Mouse (Mus musculus) adrenal gland, adult 18-20 months (tissue): ENCODE measurements around the gene Gipc3. TPM values are rescaled to one million over a fixed set of nuclear protein-coding genes. Genes with fewer than 3 reads are reported as not detected.

Source experiments
- DNase-seq, 2 experiments: peaks; one replicate each; pipeline ENCODE4 v3.0.0; 2021 to 2022; ENCODE audit warnings: low spot score in 2 of 2
- microRNA-seq, 2 experiments: library from miRNA; unstranded; fragments of <30 nt; microRNA quantifications; one replicate each; pipeline ENCODE4 v1.2.0; 2021; ENCODE audit warnings: borderline number of aligned reads in 2 of 2
- total RNA-seq, 2 experiments: library from RNA; stranded (reverse); gene quantifications; 1 replicate in 1 of 2; 2 replicates in 1 of 2; pipeline ENCODE4 v1.2.3; 2021

Gipc3 gene
- total RNA-seq, 2 experiments from 2014 or later, result 4.5 to 6.7 TPM

- peak; percentile 84 to 92 for DNase-seq
Measured at GRCm38 (mm10) chr10:81285694-81286450, 57.2 kb downstream of the Gipc3 start.

Small RNAs within 50 kb of the gene (microRNA-seq; reads per million reads assigned to microRNA genes)
- 0 to 0.95 reads per million in 2 experiments for gene Mir6913

Other genes with a start within 250 kb of the Gipc3 start
- gene Creb3l3, start 244.4 kb downstream of the Gipc3 start, total RNA-seq, result 1 to 10 TPM in 1 of 2 experiments, under 1 TPM in 1; 0.93 to 1.3 TPM
- 100 to 1,000 TPM; 165 to 179 TPM for gene Map2k2, start 237.4 kb downstream of the Gipc3 start, total RNA-seq
- gene Zbtb7a, start 208.0 kb downstream of the Gipc3 start, total RNA-seq, result 10 to 100 TPM; 65.3 to 84.8 TPM
- 10 to 100 TPM; 27.3 to 29.7 TPM for gene Pias4, start 175.3 kb downstream of the Gipc3 start, total RNA-seq
- gene Eef2, start 166.6 kb downstream of the Gipc3 start, total RNA-seq, result 1,000 to 10,000 TPM; 1,443 to 1,598 TPM
- gene Dapk3, start 160.3 kb downstream of the Gipc3 start, total RNA-seq, result 10 to 100 TPM; 63.4 to 74.2 TPM
- gene 4930442H23Rik, start 159.4 kb downstream of the Gipc3 start, total RNA-seq, result not detected
- not detected for gene Nmrk2, start 141.2 kb downstream of the Gipc3 start, total RNA-seq
- gene Atcay, start 112.4 kb downstream of the Gipc3 start, total RNA-seq, result 1 to 10 TPM; 2.7 to 3.5 TPM
- 10 to 100 TPM; 16.2 to 17.6 TPM for gene Zfr2, start 110.1 kb downstream of the Gipc3 start, total RNA-seq
- gene Matk, start 90.3 kb downstream of the Gipc3 start, total RNA-seq, result 1 to 10 TPM in 1 of 2 experiments, under 1 TPM in 1; 0.76 to 1.7 TPM
- 100 to 1,000 TPM; 105 to 111 TPM for gene Mrpl54, start 76.3 kb downstream of the Gipc3 start, total RNA-seq
- 100 to 1,000 TPM; 104 to 123 TPM for gene Apba3, start 76.3 kb downstream of the Gipc3 start, total RNA-seq
- gene Tjp3, start 51.7 kb downstream of the Gipc3 start, total RNA-seq, result 1 to 10 TPM; 1.1 to 1.6 TPM
- gene Pip5k1c, start 50.3 kb downstream of the Gipc3 start, total RNA-seq, result 10 to 100 TPM; 37.6 to 40.4 TPM
- 10 to 100 TPM; 34.3 to 40.9 TPM for gene Cactin, start 22.2 kb downstream of the Gipc3 start, total RNA-seq
- 10 to 100 TPM; 23.3 to 29.2 TPM for gene Tbxa2r, start 14.5 kb downstream of the Gipc3 start, total RNA-seq
- gene Hmg20b, start 7.2 kb upstream of the Gipc3 start, total RNA-seq, result 10 to 100 TPM; 86.5 to 92.7 TPM
- 10 to 100 TPM; 16.0 to 29.6 TPM for gene Mfsd12, start 14.2 kb upstream of the Gipc3 start, total RNA-seq
- gene 4930404N11Rik, start 22.6 kb upstream of the Gipc3 start, total RNA-seq, result 1 to 10 TPM; 1.3 to 4.5 TPM
- 10 to 100 TPM; 35.1 to 35.2 TPM for gene Fzr1, start 35.2 kb upstream of the Gipc3 start, total RNA-seq
- 10 to 100 TPM; 49.1 to 50.5 TPM for gene Dohh, start 41.2 kb upstream of the Gipc3 start, total RNA-seq
- 1 to 10 TPM; 1.5 to 1.9 TPM for gene Gm48551, start 41.2 kb upstream of the Gipc3 start, total RNA-seq
- gene Gm48552, start 45.7 kb upstream of the Gipc3 start, total RNA-seq, result 1 to 10 TPM; 1.4 to 2.6 TPM
- gene Smim24, start 49.8 kb upstream of the Gipc3 start, total RNA-seq, result 1 to 10 TPM; 1.1 to 1.2 TPM
- 10 to 100 TPM; 69.1 to 78.7 TPM for gene Nfic, start 112.4 kb upstream of the Gipc3 start, total RNA-seq
- under 1 TPM; 0.42 to 0.50 TPM for gene Celf5, start 139.4 kb upstream of the Gipc3 start, total RNA-seq
- 100 to 1,000 TPM; 106 to 118 TPM for gene Ncln, start 153.1 kb upstream of the Gipc3 start, total RNA-seq
- 1 to 10 TPM; 1.3 to 1.4 TPM for gene S1pr4, start 156.9 kb upstream of the Gipc3 start, total RNA-seq
- gene Gna15, start 181.0 kb upstream of the Gipc3 start, total RNA-seq, result 1 to 10 TPM; 1.7 to 2.6 TPM
- gene Gna11, start 201.9 kb upstream of the Gipc3 start, total RNA-seq, result 10 to 100 TPM; 81.7 to 83.4 TPM
- 1,000 to 10,000 TPM in 1 of 2 experiments, 100 to 1,000 TPM in 1; 911 to 1,138 TPM for gene Aes, start 216.2 kb upstream of the Gipc3 start, total RNA-seq
- 10 to 100 TPM; 58.2 to 65.6 TPM for gene Tle2, start 231.3 kb upstream of the Gipc3 start, total RNA-seq